Mouse (Mus musculus) midbrain, postnatal 0 days (tissue): ENCODE results near the gene Gm21992. TPM values are rescaled to one million over a fixed set of nuclear protein-coding genes. Genes with fewer than 3 reads are reported as not detected.

ENCODE experiments used
- ATAC-seq: fragments of 200-750 bp; cut with Nextera tagmentation; 2 replicates; pipeline ENCODE4 v1.8.0; 2017; ENCODE audit warnings: moderate number of reproducible peaks, mild to moderate bottlenecking, moderate TSS enrichment, moderate library complexity; ENCODE audit not compliant: low FRiP score
- DNase-seq: peaks from one replicate; pipeline ENCODE4 v3.0.0-alpha.2; 2015; ENCODE audit warnings: low spot score
- H3K27ac ChIP-seq: fragments of 300-500 bp; sonication (generic); 2 replicates; pipeline ENCODE4 v1.5.1; 2014; ENCODE audit warnings: low read depth, mild to moderate bottlenecking, low read length, mixed read lengths
- H3K27me3 ChIP-seq: fragments of 300-500 bp; sonication (generic); 2 replicates; pipeline ENCODE4 v1.6.1; 2014; ENCODE audit warnings: low read length, control low read depth, mixed read lengths; ENCODE audit not compliant: insufficient read depth
- H3K36me3 ChIP-seq: fragments of 300-500 bp; sonication (generic); 2 replicates; pipeline ENCODE4 v1.6.1; 2014; ENCODE audit warnings: low read length, control low read depth, mixed read lengths; ENCODE audit not compliant: insufficient read depth
- H3K4me1 ChIP-seq: fragments of 300-500 bp; sonication (generic); 2 replicates; pipeline ENCODE4 v1.6.1; 2014; ENCODE audit warnings: mild to moderate bottlenecking, control low read depth, antibody characterized with exemption, low read length, mixed read lengths; ENCODE audit not compliant: insufficient read depth
- H3K4me2 ChIP-seq: fragments of 300-500 bp; sonication (generic); 2 replicates; pipeline ENCODE4 v1.6.1; 2014; ENCODE audit warnings: low read depth, mild to moderate bottlenecking, low read length, mixed read lengths; ENCODE audit not compliant: poor library complexity, severe bottlenecking
- H3K4me3 ChIP-seq: fragments of 300-500 bp; sonication (generic); 2 replicates; pipeline ENCODE4 v1.5.1; 2014; ENCODE audit warnings: low read depth, mild to moderate bottlenecking, low read length, moderate library complexity
- H3K9ac ChIP-seq: fragments of 300-500 bp; sonication (generic); replicated peaks from 2 replicates; pipeline ENCODE4 v1.6.1; 2014; ENCODE audit warnings: mild to moderate bottlenecking, low read length, moderate library complexity, mixed read lengths; ENCODE audit not compliant: poor library complexity, severe bottlenecking
- H3K9me3 ChIP-seq: fragments of 300-500 bp; sonication (generic); 2 replicates; pipeline ENCODE4 v1.6.1; 2016; ENCODE audit warnings: low read length, control low read depth
- CTCF ChIP-seq: IDR thresholded peaks from 2 replicates; pipeline ENCODE4 v1.5.1; 2016; ENCODE audit warnings: antibody characterized with exemption, mild to moderate bottlenecking
- whole genome bisulfite sequencing: fragments of 180-500 bp; shearing (Covaris S2); extraction: QIAGEN DNeasy Blood & Tissue Kit; methylation state at CpG from one replicate; pipeline ENCODE4 v1.1.7; 2014; 5-methylcytosine and 5-hydroxymethylcytosine counted together
- polyA plus RNA-seq: library from polyadenylated mRNA; unstranded; fragments of >200 nt; fragmentation: Nextera tagmentation; extraction: Ambion mirVana; gene quantifications from 2 replicates; pipeline ENCODE4 v1.2.1, GENCODE M21; 2015
- total RNA-seq: library from RNA; depleted of rRNA; stranded (reverse); fragments of >200 nt; gene quantifications from 2 replicates; pipeline ENCODE4 v1.2.3, GENCODE M21; 2014

Gene Gm21992
- total and polyA plus RNA-seq, 2 experiments from 2014 or later = 8.1 to 17.9 TPM

GRCm38 (mm10) chr19:4756193-4756911 is 55.1 kb downstream of the Gm21992 start, which contains the start of gene Rbm4b:
Gene Rbm4b, plus strand, starts transcription at chr19:4756497.
- ATAC-seq = peak; percentile 97
- under 1% methylated on average over 61 of the region's 65 CpGs for WGBS
- no peak; the same call in 1 of the 2 replicates for TF ChIP-seq CTCF
- peak within 1 kb of the TSS; percentile 72 for H3K4me2 ChIP-seq
- H3K27ac ChIP-seq = peak within 1 kb of the TSS; percentile 93
- peaks cover 10% of the 10 kb centered on the region for H3K4me1 ChIP-seq
- DNase-seq = peak; percentile 99
- peak within 1 kb of the TSS; percentile 60 for H3K4me3 ChIP-seq
- no peaks in the 10 kb centered on the region for H3K27me3 ChIP-seq
- H3K9ac ChIP-seq = peak within 1 kb of the TSS; percentile 77
- no peaks in the 10 kb centered on the region for H3K9me3 ChIP-seq
- H3K36me3 ChIP-seq = peaks cover 10% of the 10 kb centered on the region

DNA sequence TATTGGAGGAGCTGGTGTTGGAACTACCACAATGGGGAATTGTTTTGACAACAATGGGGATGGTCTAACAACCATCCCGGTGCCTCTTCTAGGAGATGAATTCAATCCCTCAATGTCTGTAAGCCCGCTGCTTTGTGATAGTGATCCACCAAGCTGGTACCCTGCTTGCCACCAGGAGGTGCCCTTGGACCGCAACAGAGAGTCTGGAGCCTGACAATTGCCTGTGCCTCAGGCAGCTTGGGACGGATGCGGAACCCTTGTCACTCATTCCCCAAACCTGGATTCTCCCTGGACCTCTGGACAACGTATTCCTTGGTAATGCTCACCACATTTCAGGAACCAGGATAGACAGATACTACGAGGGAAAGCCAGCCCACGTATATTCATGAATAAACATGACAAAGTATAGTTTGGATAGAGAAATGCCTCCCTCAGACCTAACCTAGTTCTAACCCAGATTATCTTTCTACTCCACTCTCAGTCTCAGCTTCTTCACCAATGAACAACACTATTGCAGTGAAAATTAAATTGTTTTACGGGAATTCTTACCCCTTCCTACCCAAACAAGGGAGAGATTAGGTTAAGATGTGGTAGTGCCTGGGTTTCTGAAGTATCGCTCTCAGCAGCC is 55.7 kb downstream of the Gm21992 start:
- peak overlapping the region; percentile 56 for H3K9ac ChIP-seq
- no peaks in the 10 kb centered on the region for H3K27me3 ChIP-seq
- no peaks in the 10 kb centered on the region for H3K9me3 ChIP-seq
- DNase-seq = peak; percentile 95
- ATAC-seq = peak; percentile 81
- H3K4me3 ChIP-seq = peak overlapping the region; percentile 60
- under 1% methylated on average over 10 of the region's 10 CpGs for WGBS
- H3K27ac ChIP-seq = peak overlapping the region; percentile 93
- peaks cover 10% of the 10 kb centered on the region for H3K4me1 ChIP-seq
- peaks cover 17% of the 10 kb centered on the region for H3K36me3 ChIP-seq
- TF ChIP-seq CTCF = peak; percentile 95
- H3K4me2 ChIP-seq = peak overlapping the region; percentile 72

- no peak for TF ChIP-seq CTCF
- DNase-seq (no peak), ATAC-seq (no peak)
- H3K27me3 ChIP-seq = no peaks in the 10 kb centered on the region
- H3K36me3 ChIP-seq = peaks cover 68% of the 10 kb centered on the region
- H3K27ac ChIP-seq = no peak overlapping the region
- H3K9ac ChIP-seq = no peak overlapping the region
- H3K9me3 ChIP-seq = no peaks in the 10 kb centered on the region
- no peak overlapping the region for H3K4me3 ChIP-seq
- no peaks in the 10 kb centered on the region for H3K4me1 ChIP-seq
- 84% methylated on average over 6 of the region's 6 CpGs for WGBS
- H3K4me2 ChIP-seq = no peak overlapping the region
Measured at GRCm38 (mm10) chr19:4749975-4750374, 61.4 kb downstream of the Gm21992 start.

GRCm38 (mm10) chr19:4748493-4748892 is 62.9 kb downstream of the Gm21992 start:
- Histone ChIP-seq H3K27me3 (no peaks in the 10 kb centered on the region), H3K4me3 (no peak overlapping the region), H3K9ac (no peak overlapping the region), H3K4me2 (no peak overlapping the region), H3K9me3 (no peaks in the 10 kb centered on the region), H3K4me1 (no peaks in the 10 kb centered on the region), H3K27ac (no peak overlapping the region), H3K36me3 (peaks cover 82% of the 10 kb centered on the region)
- no peak for ATAC-seq
- TF ChIP-seq CTCF = no peak
- no peak for DNase-seq
- WGBS = 89% methylated on average over 10 of the region's 10 CpGs

DNA sequence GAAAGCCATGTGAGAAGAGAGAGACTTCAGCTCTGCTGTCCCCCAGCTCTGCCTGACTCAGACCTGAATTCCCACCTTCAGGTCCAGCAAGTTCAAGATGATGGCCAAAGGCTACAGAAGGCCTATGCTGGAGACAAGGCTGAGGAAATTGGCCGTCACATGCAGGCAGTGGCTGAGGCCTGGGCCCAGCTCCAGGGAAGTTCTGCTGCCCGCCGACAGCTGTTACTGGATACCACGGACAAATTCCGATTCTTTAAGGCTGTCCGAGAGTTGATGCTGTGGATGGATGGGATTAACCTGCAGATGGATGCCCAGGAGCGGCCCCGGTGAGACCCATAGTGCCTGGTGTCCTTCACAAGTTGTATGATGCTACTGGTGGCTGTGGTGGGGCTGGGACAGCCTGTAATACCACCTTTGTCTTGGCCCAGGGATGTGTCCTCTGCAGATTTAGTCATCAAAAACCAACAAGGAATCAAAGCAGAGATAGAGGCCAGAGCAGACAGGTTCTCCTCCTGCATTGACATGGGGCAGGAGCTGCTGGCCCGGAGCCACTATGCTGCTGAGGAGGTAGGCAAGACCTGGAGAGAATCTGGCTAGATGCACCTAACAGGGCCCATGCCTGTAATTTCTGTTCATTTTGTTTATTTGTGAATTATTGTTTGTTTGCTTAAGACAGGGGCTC is 63.6 kb downstream of the Gm21992 start:
- H3K27me3 ChIP-seq = no peaks in the 10 kb centered on the region
- H3K27ac ChIP-seq = no peak overlapping the region
- 92% methylated on average over 9 of the region's 9 CpGs for WGBS
- no peak overlapping the region for H3K4me3 ChIP-seq
- no peak overlapping the region for H3K4me2 ChIP-seq
- DNase-seq (no peak), ATAC-seq (no peak)
- no peaks in the 10 kb centered on the region for H3K9me3 ChIP-seq
- no peaks in the 10 kb centered on the region for H3K4me1 ChIP-seq
- H3K36me3 ChIP-seq = peaks cover 82% of the 10 kb centered on the region
- no peak for TF ChIP-seq CTCF
- H3K9ac ChIP-seq = no peak overlapping the region

DNA sequence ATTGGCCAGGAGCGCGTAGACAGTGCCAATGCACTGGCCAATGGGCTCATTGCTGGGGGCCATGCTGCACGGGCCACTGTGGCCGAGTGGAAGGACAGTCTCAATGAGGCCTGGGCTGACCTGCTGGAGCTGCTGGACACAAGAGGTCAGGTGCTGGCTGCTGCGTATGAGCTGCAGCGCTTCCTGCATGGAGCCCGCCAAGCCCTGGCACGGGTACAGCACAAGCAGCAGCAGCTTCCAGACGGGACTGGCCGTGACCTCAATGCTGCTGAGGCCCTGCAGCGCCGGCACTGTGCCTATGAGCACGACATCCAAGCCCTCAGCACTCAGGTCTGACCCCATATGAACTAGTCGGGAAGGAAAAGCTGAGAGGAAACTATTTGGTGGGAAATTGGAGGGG is 64.8 kb downstream of the Gm21992 start:
- ATAC-seq (no peak), DNase-seq (no peak)
- Histone ChIP-seq H3K36me3 (peaks cover 83% of the 10 kb centered on the region), H3K27ac (no peak overlapping the region), H3K4me2 (no peak overlapping the region), H3K4me1 (no peaks in the 10 kb centered on the region), H3K27me3 (no peaks in the 10 kb centered on the region), H3K9ac (no peak overlapping the region), H3K9me3 (no peaks in the 10 kb centered on the region), H3K4me3 (no peak overlapping the region)
- WGBS = 83% methylated on average over 14 of the region's 14 CpGs
- TF ChIP-seq CTCF = no peak
